8 mouse cellular contexts compared by ENCODE assay signal in genomic region chr16:57121816-57122415, GRCm38 (mm10). TPM values are rescaled to one million over a fixed set of nuclear protein-coding genes. Genes with fewer than 3 reads are reported as not detected.
A peak's percentile ranks its signal among the peaks of the same experiment; 100 is the strongest.
DNase-seq lines count a peak whose midpoint lies in the region; ATAC-seq and TF ChIP-seq lines count a peak whose summit lies in the region.

No protein-coding gene starts in this region.

- TF ChIP-seq EP300 in CH12.LX (IDR thresholded peaks at IDR 0.05; ENCODE audit: low read length) = no peak

- peak overlapping the region; percentile 81 to 94 for H3K27ac ChIP-seq in heart, embryonic 14.5 days (replicated peaks in 1 of 2; ENCODE audit: control insufficient read depth in 1 of 2, insufficient read depth in 1 of 2, low read depth in 2 of 2, low read length in 2 of 2)
- peak overlapping the region; percentile 53 for H3K27ac ChIP-seq in CH12.LX (ENCODE audit: insufficient read depth, low read depth)
- peak overlapping the region; percentile 98 for H3K27ac ChIP-seq in hindbrain, embryonic 16.5 days (ENCODE audit: low read depth, low read length)
- peak overlapping the region; percentile 96 for H3K27ac ChIP-seq in midbrain, embryonic 14.5 days (replicated peaks; ENCODE audit: low read depth, low read length)

- ATAC-seq in heart, embryonic 14.5 days (ENCODE audit: insufficient number of reproducible peaks, insufficient read depth, low FRiP score, low read depth) = 0 out of 2 replicates have a peak, but pooled peaks have one; percentile 2
- no peak for ATAC-seq in hindbrain, embryonic 16.5 days
- peak; percentile 55 for ATAC-seq in midbrain, embryonic 14.5 days (ENCODE audit: low FRiP score, low TSS enrichment)

- H3K4me2 ChIP-seq in heart, embryonic 14.5 days (ENCODE audit: low read length) = peak overlapping the region; percentile 83
- H3K4me2 ChIP-seq in CH12.LX (ENCODE audit: insufficient read depth, low read depth, poor library complexity, severe bottlenecking) = peak overlapping the region; percentile 99; the same call in 1 of the 2 replicates
- peak overlapping the region; percentile 80 for H3K4me2 ChIP-seq in hindbrain, embryonic 16.5 days (ENCODE audit: low read length)
- peak overlapping the region; percentile 86 for H3K4me2 ChIP-seq in midbrain, embryonic 14.5 days (ENCODE audit: low read length)

- peaks cover 44% of the 10 kb centered on the region for H3K79me2 ChIP-seq in CH12.LX (replicated peaks; ENCODE audit: control insufficient read depth, extremely low read depth, insufficient read depth, poor library complexity, severe bottlenecking)

- in situ Hi-C loops in CH12.LX (cut with MboI; ENCODE audit: low pct_ligation_motif_present, low pct_unique_long_range_greater_than_20kb, low sequenced_read_pairs) = loop anchor here (5.0 to 25.0 kb wide), 2 partner anchors 45 to 265 kb away; partner anchors contain the start of gene Nit2

- no peak for TF ChIP-seq RAD21 in CH12.LX (IDR thresholded peaks at IDR 0.05; ENCODE audit: low read depth, low read length)

- TF ChIP-seq CTCF in CH12.LX (conservative IDR thresholded peaks at IDR 0.05 in 1 of 2, IDR thresholded peaks at IDR 0.05 in 1 of 2; ENCODE audit: low read depth in 2 of 2, low read length in 2 of 2) = no peak

- no peaks in the 10 kb centered on the region for H3K36me3 ChIP-seq in heart, embryonic 14.5 days (ENCODE audit: control insufficient read depth, insufficient read depth, low read length)
- H3K36me3 ChIP-seq in CH12.LX (replicated peaks in 1 of 2; ENCODE audit: control insufficient read depth in 1 of 2, insufficient read depth in 1 of 2, low read length in 1 of 2) = peaks cover 0 to 19% of the 10 kb centered on the region in 2 experiments
- no peaks in the 10 kb centered on the region for H3K36me3 ChIP-seq in hindbrain, embryonic 16.5 days (ENCODE audit: control insufficient read depth, insufficient read depth, low read length)
- no peaks in the 10 kb centered on the region for H3K36me3 ChIP-seq in midbrain, embryonic 14.5 days (ENCODE audit: control insufficient read depth, insufficient read depth, low read length)

- H3K9ac ChIP-seq in heart, embryonic 14.5 days (ENCODE audit: low read length) = peak overlapping the region; percentile 96
- H3K9ac ChIP-seq in CH12.LX (ENCODE audit: insufficient read depth, low read depth) = peak overlapping the region; percentile 94
- peak overlapping the region; percentile 97 for H3K9ac ChIP-seq in hindbrain, embryonic 16.5 days (ENCODE audit: low read depth, low read length)
- H3K9ac ChIP-seq in midbrain, embryonic 14.5 days (replicated peaks; ENCODE audit: low read length) = peak overlapping the region; percentile 94

- dilution Hi-C loops in CH12.LX (cut with MboI; ENCODE audit: extremely low pct_ligation_motif_present, extremely low pct_unique_long_range_greater_than_20kb, low sequenced_read_pairs) = no loop called here

- peaks cover 3 to 17% of the 10 kb centered on the region in 2 experiments; a peak in 3 of 4 replicates for H3K4me1 ChIP-seq in heart, embryonic 14.5 days (ENCODE audit: control insufficient read depth in 2 of 2, insufficient read depth in 2 of 2, low read length in 2 of 2)
- peaks cover 7 to 38% of the 10 kb centered on the region in 2 experiments; a peak in 3 of 4 replicates for H3K4me1 ChIP-seq in CH12.LX (ENCODE audit: control insufficient read depth in 1 of 2, insufficient read depth in 2 of 2)
- peaks cover 15% of the 10 kb centered on the region for H3K4me1 ChIP-seq in hindbrain, embryonic 16.5 days (ENCODE audit: control insufficient read depth, insufficient read depth, low read depth, low read length)
- H3K4me1 ChIP-seq in midbrain, embryonic 14.5 days (ENCODE audit: control insufficient read depth, insufficient read depth, low read length) = peaks cover 19% of the 10 kb centered on the region

- under 1% methylated on average over 58 of the region's 59 CpGs for WGBS in heart, embryonic 14.5 days
- WGBS in hindbrain, embryonic 16.5 days = 0% methylated on average over 52 of the region's 59 CpGs
- WGBS in midbrain, embryonic 14.5 days = under 1% methylated on average over 59 of the region's 59 CpGs

- TF ChIP-seq POLR2A in CH12.LX (IDR thresholded peaks at IDR 0.05; ENCODE audit: low read depth, low read length) = no peak

- H3K4me3 ChIP-seq in heart, embryonic 14.5 days (ENCODE audit: control insufficient read depth in 1 of 2, insufficient read depth in 1 of 2, low read depth in 1 of 2, low read length in 2 of 2) = peak overlapping the region; percentile 86 to 93
- peak overlapping the region; percentile 77 to 87 (median 83) for H3K4me3 ChIP-seq in CH12.LX (replicated peaks in 1 of 3; ENCODE audit: low read depth in 2 of 3, low read length in 2 of 3, poor library complexity in 1 of 3)
- peak overlapping the region; percentile 100 for H3K4me3 ChIP-seq in hindbrain, embryonic 16.5 days (ENCODE audit: low read length)
- H3K4me3 ChIP-seq in midbrain, embryonic 14.5 days (replicated peaks; ENCODE audit: low read depth, low read length) = peak overlapping the region; percentile 99

- H3K27me3 ChIP-seq in heart, embryonic 14.5 days (ENCODE audit: control insufficient read depth, insufficient read depth, low read length) = no peaks in the 10 kb centered on the region
- H3K27me3 ChIP-seq in CH12.LX (replicated peaks) = peaks cover 2% of the 10 kb centered on the region
- no peaks in the 10 kb centered on the region for H3K27me3 ChIP-seq in hindbrain, embryonic 16.5 days (replicated peaks; ENCODE audit: control insufficient read depth, insufficient read depth, low read length)
- H3K27me3 ChIP-seq in midbrain, embryonic 14.5 days (ENCODE audit: control insufficient read depth, insufficient read depth, low read length) = no peaks in the 10 kb centered on the region

- no peak for DNase-seq in heart, adult 9 months (ENCODE audit: low spot score in 2 of 2)
- DNase-seq in CH12.LX (ENCODE audit: extremely low read depth) = peak; percentile 45
- DNase-seq in embryo, embryonic 10.5 days (ENCODE audit: low spot score) = peak; percentile 34
- DNase-seq in midbrain, embryonic 14.5 days = no peak
- no peak for DNase-seq in frontal cortex, postnatal 10 days (ENCODE audit: low spot score in 2 of 2)
- no peak for DNase-seq in gastrocnemius, postnatal 4 days (ENCODE audit: low spot score in 2 of 2)

- no peaks in the 10 kb centered on the region for H3K9me3 ChIP-seq in heart, embryonic 14.5 days (ENCODE audit: control insufficient read depth, low read length)
- no peaks in the 10 kb centered on the region for H3K9me3 ChIP-seq in CH12.LX (replicated peaks; ENCODE audit: low read length)
- no peaks in the 10 kb centered on the region; the same call in 1 of the 2 replicates for H3K9me3 ChIP-seq in hindbrain, embryonic 16.5 days (ENCODE audit: control insufficient read depth, low read length)
- H3K9me3 ChIP-seq in midbrain, embryonic 14.5 days (ENCODE audit: control insufficient read depth, low read length) = no peaks in the 10 kb centered on the region

TF ChIP-seq in CH12.LX, 34 proteins besides CTCF, POLR2A, EP300 and RAD21:
- TF ChIP-seq MXI1 (IDR thresholded peaks at IDR 0.05; ENCODE audit: low read depth, low read length) (peak; percentile 82; the same call in 1 of the 2 replicates), MAZ (IDR thresholded peaks at IDR 0.05; ENCODE audit: low read depth, low read length) (0 out of 2 replicates have a peak, but pooled peaks have one; percentile 19), E2F4 (IDR thresholded peaks at IDR 0.05; ENCODE audit: insufficient replicate concordance, low read depth, low read length) (no peak), MAX (IDR thresholded peaks at IDR 0.05; ENCODE audit: low read length) (peak; percentile 0; the same call in 1 of the 2 replicates), SMC3 (IDR thresholded peaks at IDR 0.05; ENCODE audit: low read depth, low read length) (no peak), SIN3A (IDR thresholded peaks at IDR 0.05; ENCODE audit: low read length) (0 out of 2 replicates have a peak, but pooled peaks have one; percentile 6), UBTF (IDR thresholded peaks at IDR 0.05; ENCODE audit: low read depth, low read length) (0 out of 2 replicates have a peak, but pooled peaks have one; percentile 56), TBP (conservative IDR thresholded peaks at IDR 0.05; ENCODE audit: low read depth, low read length) (no peak)

RNA-seq across cellular contexts. Expression of gene Tomm70a, which starts 0.4 kb away (rescaled TPM):
- 51.6 and 53.3 TPM in 2 replicates for polyA plus RNA-seq in heart, embryonic 14.5 days (2014; fragmentation: Nextera tagmentation; extraction: Ambion mirVana)
- 112 and 127 TPM in 2 replicates for total RNA-seq in CH12.LX (2012; rRNA removed)
- total RNA-seq in CH12.LX (2014; rRNA removed) = 194 and 216 TPM in 2 replicates
- polyA plus RNA-seq in CH12.LX (2012; ENCODE audit: insufficient read length, low read depth) = 129 TPM in 2 replicates
- polyA plus RNA-seq in hindbrain, embryonic 16.5 days (2015; fragmentation: Nextera tagmentation; extraction: Ambion mirVana) = 56.5 and 62.5 TPM in 2 replicates
- polyA plus RNA-seq in midbrain, embryonic 14.5 days (2014; fragmentation: Nextera tagmentation; extraction: Ambion mirVana) = 71.4 and 86.6 TPM in 2 replicates
- 10 to 100 TPM; 40.4 to 43.9 TPM for total RNA-seq in gastrocnemius, postnatal 4 days (2021)

RNA-seq across cellular contexts. Expression of gene Nit2, which starts 45.2 kb away (rescaled TPM):
- polyA plus RNA-seq in heart, embryonic 14.5 days (2014; fragmentation: Nextera tagmentation; extraction: Ambion mirVana) = 53.8 and 55.9 TPM in 2 replicates
- total RNA-seq in CH12.LX (2012; rRNA removed) (59.4 and 60.1 TPM in 2 replicates), CH12.LX (2014; rRNA removed) (90.9 and 93.3 TPM in 2 replicates)
- 71.8 and 84.4 TPM in 2 replicates for polyA plus RNA-seq in CH12.LX (2012; ENCODE audit: insufficient read length, low read depth)
- 57.7 and 60.1 TPM in 2 replicates for polyA plus RNA-seq in hindbrain, embryonic 16.5 days (2015; fragmentation: Nextera tagmentation; extraction: Ambion mirVana)
- 45.3 and 49.0 TPM in 2 replicates for polyA plus RNA-seq in midbrain, embryonic 14.5 days (2014; fragmentation: Nextera tagmentation; extraction: Ambion mirVana)
- 10 to 100 TPM; 39.6 to 40.8 TPM for total RNA-seq in gastrocnemius, postnatal 4 days (2021)

RNA-seq across cellular contexts. Expression of gene Tmem45a2, which starts 50.7 kb away (rescaled TPM):
- 0.14 and 0.50 TPM in 2 replicates for polyA plus RNA-seq in heart, embryonic 14.5 days (2014; fragmentation: Nextera tagmentation; extraction: Ambion mirVana)
- total RNA-seq in CH12.LX (2012; rRNA removed) (not detected in 2 replicates), CH12.LX (2014; rRNA removed) (not detected in 2 replicates)
- polyA plus RNA-seq in CH12.LX (2012; ENCODE audit: insufficient read length, low read depth) = not detected in 2 replicates
- polyA plus RNA-seq in hindbrain, embryonic 16.5 days (2015; fragmentation: Nextera tagmentation; extraction: Ambion mirVana) = 0.06 and 0.24 TPM in 2 replicates
- not detected in 2 replicates for polyA plus RNA-seq in midbrain, embryonic 14.5 days (2014; fragmentation: Nextera tagmentation; extraction: Ambion mirVana)
- not detected for total RNA-seq in gastrocnemius, postnatal 4 days (2021)

Comparison
In these comparisons a context has a peak if more than half of its experiments do, and no peak if none do; other contexts are left out.
1. DNase-seq: peak in CH12.LX (single experiment) and embryo, embryonic 10.5 days (single experiment); none in heart, adult 9 months (0 of 2), midbrain, embryonic 14.5 days (single experiment), frontal cortex, postnatal 10 days (0 of 2) and gastrocnemius, postnatal 4 days (0 of 2).
2. Peak in every context shown above with its lines, with median percentiles within 50 percentile points of each other: H3K27ac ChIP-seq, H3K4me2 ChIP-seq, H3K4me3 ChIP-seq and H3K9ac ChIP-seq.